8 mouse cellular contexts compared by ENCODE assay signal in the genomic region with DNA sequence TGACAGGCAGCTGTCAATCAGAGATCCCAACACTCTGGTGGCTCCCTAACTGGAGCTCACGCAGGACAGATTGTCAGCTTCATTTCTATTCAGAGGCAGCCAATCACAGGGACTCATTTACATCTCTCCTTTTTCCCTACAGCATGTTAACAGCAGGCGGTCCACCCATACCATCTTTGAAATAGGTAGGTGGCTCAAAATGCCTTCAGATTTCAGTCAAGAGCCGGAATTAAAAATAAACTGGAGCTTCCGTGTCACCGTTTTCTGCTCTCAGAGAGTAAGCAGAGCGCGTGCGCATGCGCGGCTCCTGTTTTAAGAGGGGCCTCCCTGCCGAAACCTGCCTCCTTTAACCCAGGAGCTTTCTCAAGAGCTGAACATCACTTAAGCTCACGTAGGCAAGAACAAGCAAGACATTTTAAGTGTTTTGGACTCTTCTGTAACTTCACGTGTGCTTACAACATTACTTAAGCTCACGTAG.
DNase-seq lines count a peak whose midpoint lies in the region; ATAC-seq lines count a peak whose summit lies in the region.

No protein-coding gene starts in this region.

- ATAC-seq in neural tube, embryonic 12.5 days (ENCODE audit: low FRiP score, low read depth): no peak
- ATAC-seq in forebrain, embryonic 16.5 days: peak; percentile 81
- ATAC-seq in midbrain, embryonic 16.5 days: peak; percentile 57; the same call in 1 of the 2 replicates

- no peaks in the 10 kb centered on the region for H3K36me3 ChIP-seq in neural tube, embryonic 12.5 days
- no peaks in the 10 kb centered on the region for H3K36me3 ChIP-seq in forebrain, embryonic 16.5 days (ENCODE audit: control insufficient read depth, insufficient read depth)
- no peaks in the 10 kb centered on the region for H3K36me3 ChIP-seq in midbrain, embryonic 16.5 days (ENCODE audit: control insufficient read depth, insufficient read depth, low read length)

- DNase-seq in neural tube, embryonic 10.5 days (ENCODE audit: extremely low spot score, low spot score): no peak
- peak; percentile 51 to 62 for DNase-seq in layer of hippocampus, postnatal 10 days (ENCODE audit: low spot score in 2 of 2)
- DNase-seq in Muller cell, postnatal 12 days (ENCODE audit: inconsistent ontology term): no peak
- no peak for DNase-seq in natural killer cell, adult 2 months (ENCODE audit: low spot score in 2 of 2)
- DNase-seq in thymus, postnatal 25 days: no peak

- WGBS in neural tube, embryonic 12.5 days: 71% methylated on average over 14 of the region's 14 CpGs
- 26% methylated on average over 14 of the region's 14 CpGs for WGBS in forebrain, embryonic 16.5 days
- WGBS in midbrain, embryonic 16.5 days: 25% methylated on average over 14 of the region's 14 CpGs

- no peak overlapping the region for H3K27ac ChIP-seq in neural tube, embryonic 12.5 days
- peak overlapping the region; percentile 73 for H3K27ac ChIP-seq in forebrain, embryonic 16.5 days (ENCODE audit: low read length)
- H3K27ac ChIP-seq in midbrain, embryonic 16.5 days (ENCODE audit: low read length): 0 out of 2 replicates have a peak overlapping the region, but pooled peaks have one; percentile 7

- peak overlapping the region; percentile 20; the same call in 1 of the 2 replicates for H3K4me2 ChIP-seq in neural tube, embryonic 12.5 days (replicated peaks)
- peak overlapping the region; percentile 50 for H3K4me2 ChIP-seq in forebrain, embryonic 16.5 days (ENCODE audit: low read length)
- peak overlapping the region; percentile 52 for H3K4me2 ChIP-seq in midbrain, embryonic 16.5 days (ENCODE audit: low read length)

- no peak overlapping the region for H3K4me3 ChIP-seq in neural tube, embryonic 12.5 days
- peak overlapping the region; percentile 31 for H3K4me3 ChIP-seq in forebrain, embryonic 16.5 days (replicated peaks; ENCODE audit: low read length)
- peak overlapping the region; percentile 31 for H3K4me3 ChIP-seq in midbrain, embryonic 16.5 days (ENCODE audit: low read depth, low read length)

- no peaks in the 10 kb centered on the region for H3K9me3 ChIP-seq in neural tube, embryonic 12.5 days
- no peaks in the 10 kb centered on the region for H3K9me3 ChIP-seq in forebrain, embryonic 16.5 days (ENCODE audit: control insufficient read depth, low read length)
- H3K9me3 ChIP-seq in midbrain, embryonic 16.5 days (replicated peaks; ENCODE audit: control insufficient read depth, low read length, poor library complexity, severe bottlenecking): no peaks in the 10 kb centered on the region

- H3K27me3 ChIP-seq in neural tube, embryonic 12.5 days (replicated peaks): no peaks in the 10 kb centered on the region
- H3K27me3 ChIP-seq in forebrain, embryonic 16.5 days (replicated peaks; ENCODE audit: control insufficient read depth, insufficient read depth, low read length): no peaks in the 10 kb centered on the region
- no peaks in the 10 kb centered on the region for H3K27me3 ChIP-seq in midbrain, embryonic 16.5 days (ENCODE audit: control insufficient read depth, insufficient read depth, low read depth, low read length)

- 0 out of 2 replicates have a peak, but pooled peaks cover 3% of the 10 kb centered on the region for H3K4me1 ChIP-seq in neural tube, embryonic 12.5 days
- H3K4me1 ChIP-seq in forebrain, embryonic 16.5 days (replicated peaks; ENCODE audit: control insufficient read depth, insufficient read depth, low read length): peaks cover 13% of the 10 kb centered on the region
- peaks cover 17% of the 10 kb centered on the region for H3K4me1 ChIP-seq in midbrain, embryonic 16.5 days (ENCODE audit: control insufficient read depth, insufficient read depth, low read length)

- no peak overlapping the region for H3K9ac ChIP-seq in neural tube, embryonic 12.5 days
- H3K9ac ChIP-seq in forebrain, embryonic 16.5 days (replicated peaks; ENCODE audit: low read depth, low read length): 0 out of 2 replicates have a peak overlapping the region, but pooled peaks have one; percentile 15
- H3K9ac ChIP-seq in midbrain, embryonic 16.5 days (ENCODE audit: low read depth, low read length): peak overlapping the region; percentile 47; the same call in 1 of the 2 replicates

Comparison
In these comparisons a context has a peak if more than half of its experiments do, and no peak if none do; other contexts are left out.
1. DNase-seq: peak in layer of hippocampus, postnatal 10 days (2 of 2); none in neural tube, embryonic 10.5 days (single experiment), Muller cell, postnatal 12 days (single experiment), natural killer cell, adult 2 months (0 of 2) and thymus, postnatal 25 days (single experiment).
2. Peak in every context shown above with its lines, with median percentiles within 50 percentile points of each other: H3K4me2 ChIP-seq.